Mouse (Mus musculus): ENCODE data around the gene Myt1.
"Not testable (repeated sequence)": the region's sequence is repeated elsewhere in the genome, so short reads cannot be mapped to it uniquely, and the experiment has no call there.

Myt1 gene

GRCm38 (mm10) chr2:181777715-181778114, 14.6 kb downstream of the Myt1 start:
- DNase-seq (ENCODE audit: low read depth in 1 of 2, low spot score in 2 of 2) = no peak

- DNase-seq (ENCODE audit: low read depth in 1 of 2, low spot score in 2 of 2) = no peak
Measured at GRCm38 (mm10) chr2:181781421-181781820, 18.3 kb downstream of the Myt1 start.

- no peak for DNase-seq (ENCODE audit: low read depth in 1 of 2, low spot score in 2 of 2)
Measured at GRCm38 (mm10) chr2:181787852-181788251, 24.7 kb downstream of the Myt1 start.

- no peak for DNase-seq (ENCODE audit: low read depth in 1 of 2, low spot score in 2 of 2)
Measured at GRCm38 (mm10) chr2:181789396-181789795, 26.3 kb downstream of the Myt1 start.

GRCm38 (mm10) chr2:181793186-181793585, 30.1 kb downstream of the Myt1 start:
- DNase-seq (ENCODE audit: low read depth in 1 of 2, low spot score in 2 of 2) = not testable (repeated sequence)

GRCm38 (mm10) chr2:181795641-181796130, 32.6 kb downstream of the Myt1 start:
- no peak for DNase-seq (ENCODE audit: low read depth in 1 of 2, low spot score in 2 of 2)

- DNase-seq (ENCODE audit: low read depth in 1 of 2, low spot score in 2 of 2) = no peak
Measured at GRCm38 (mm10) chr2:181797672-181798071, 34.5 kb downstream of the Myt1 start.

- DNase-seq (ENCODE audit: low read depth in 1 of 2, low spot score in 2 of 2) = no peak
Measured at GRCm38 (mm10) chr2:181829032-181829650, 66.0 kb downstream of the Myt1 start.

- no peak for DNase-seq (ENCODE audit: low read depth in 1 of 2, low spot score in 2 of 2)
Measured at GRCm38 (mm10) chr2:181832745-181833144, 69.6 kb downstream of the Myt1 start.

- DNase-seq (ENCODE audit: low read depth in 1 of 2, low spot score in 2 of 2) = peak; percentile 41 to 63
Measured at GRCm38 (mm10) chr2:181837372-181838292, 74.5 kb downstream of the Myt1 start, which contains the start of gene Pcmtd2. Gene Pcmtd2 (plus strand): TSS chr2:181837854.

GRCm38 (mm10) chr2:181838293-181838680, 75.2 kb downstream of the Myt1 start:
- no peak for DNase-seq (ENCODE audit: low read depth in 1 of 2, low spot score in 2 of 2)

GRCm38 (mm10) chr2:181845709-181846394, 82.7 kb downstream of the Myt1 start:
- DNase-seq (ENCODE audit: low read depth in 1 of 2, low spot score in 2 of 2) = no peak

- DNase-seq (ENCODE audit: low read depth in 1 of 2, low spot score in 2 of 2) = peak; percentile 82 to 84
Measured at GRCm38 (mm10) chr2:181863791-181864535, 100.8 kb downstream of the Myt1 start, which contains the start of gene Polr3k. Gene Polr3k (plus strand): TSS chr2:181864337.

GRCm38 (mm10) chr2:181864536-181864860, 101.4 kb downstream of the Myt1 start:
- no peak for DNase-seq (ENCODE audit: low read depth in 1 of 2, low spot score in 2 of 2)

- peak in 1 of 2 experiments; percentile 19 for DNase-seq (ENCODE audit: low read depth in 1 of 2, low spot score in 2 of 2)
Measured at GRCm38 (mm10) chr2:181866931-181867330, 103.8 kb downstream of the Myt1 start.

- DNase-seq (ENCODE audit: low read depth in 1 of 2, low spot score in 2 of 2) = no peak
Measured at GRCm38 (mm10) chr2:181871039-181871438, 107.9 kb downstream of the Myt1 start.
